Mouse (Mus musculus) testis, adult 2 months (tissue): ENCODE measurements around the gene Ankrd31.

ENCODE experiments used
- CTCF ChIP-seq: fragments of 200-500 bp; IDR thresholded peaks from 2 replicates; pipeline ENCODE4 v1.5.1; 2012; ENCODE audit warnings: low read depth, mild to moderate bottlenecking, inconsistent platforms, low read length, moderate library complexity; ENCODE audit not compliant: control insufficient read depth, insufficient read depth, insufficient replicate concordance
- POLR2A ChIP-seq: fragments of 200-500 bp; IDR thresholded peaks from 2 replicates; pipeline ENCODE4 v1.6.1; 2012; ENCODE audit warnings: low read depth, mild to moderate bottlenecking, inconsistent platforms, low read length, moderate library complexity; ENCODE audit not compliant: control insufficient read depth

- TF ChIP-seq CTCF (no peak), POLR2A (no peak)
Measured at GRCm38 (mm10) chr13:96933367-96933766, 185.3 kb downstream of the Ankrd31 start.
